Mouse (Mus musculus) natural killer cell, adult 2 months (primary cell): ENCODE results near the gene Klrb1c.
"Not testable (repeated sequence)": the region's sequence is repeated elsewhere in the genome, so short reads cannot be mapped to it uniquely, and the experiment has no call there.

Source experiments
- DNase-seq, 2 experiments: peaks; one replicate each; pipeline ENCODE4 v3.0.0; 2022; ENCODE audit warnings: low spot score in 2 of 2

Gene Klrb1c

GRCm38 (mm10) chr6:128755402-128755763 is 33.6 kb downstream of the Klrb1c start:
- not testable (repeated sequence) for DNase-seq

DNA sequence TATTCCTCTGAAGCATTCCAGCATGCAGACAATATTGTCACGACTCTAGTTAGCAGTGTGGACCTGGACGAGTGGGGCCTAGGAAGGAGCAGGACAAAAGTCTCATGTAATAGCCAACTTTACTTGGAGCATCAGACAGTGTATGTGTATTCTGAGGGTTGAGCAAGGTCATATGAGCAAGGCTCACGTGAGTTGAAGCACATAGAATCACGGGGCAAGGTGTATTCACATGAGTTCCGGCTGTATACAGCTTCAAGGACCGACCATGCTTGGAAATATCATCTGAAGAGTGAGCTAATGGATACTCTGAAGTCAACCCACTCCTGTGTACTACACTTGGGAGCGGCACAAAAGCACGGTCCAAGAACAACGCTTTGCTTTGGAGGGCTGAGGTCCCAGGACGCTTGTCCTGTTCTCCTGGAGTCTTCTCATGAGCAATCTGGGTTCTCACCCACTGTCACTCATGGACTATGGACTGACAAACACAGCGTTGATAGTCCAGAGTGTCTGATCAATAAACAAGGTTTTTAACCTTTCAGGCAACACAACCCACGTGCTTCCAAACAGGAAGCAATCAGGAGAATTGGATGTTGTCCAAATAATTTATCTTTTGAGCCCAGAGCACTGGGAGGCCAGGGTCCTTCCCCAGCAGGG is 34.1 kb downstream of the Klrb1c start:
- DNase-seq, result not testable (repeated sequence)

GRCm38 (mm10) chr6:128754265-128754664 is 34.8 kb downstream of the Klrb1c start:
- DNase-seq, result not testable (repeated sequence)

DNA sequence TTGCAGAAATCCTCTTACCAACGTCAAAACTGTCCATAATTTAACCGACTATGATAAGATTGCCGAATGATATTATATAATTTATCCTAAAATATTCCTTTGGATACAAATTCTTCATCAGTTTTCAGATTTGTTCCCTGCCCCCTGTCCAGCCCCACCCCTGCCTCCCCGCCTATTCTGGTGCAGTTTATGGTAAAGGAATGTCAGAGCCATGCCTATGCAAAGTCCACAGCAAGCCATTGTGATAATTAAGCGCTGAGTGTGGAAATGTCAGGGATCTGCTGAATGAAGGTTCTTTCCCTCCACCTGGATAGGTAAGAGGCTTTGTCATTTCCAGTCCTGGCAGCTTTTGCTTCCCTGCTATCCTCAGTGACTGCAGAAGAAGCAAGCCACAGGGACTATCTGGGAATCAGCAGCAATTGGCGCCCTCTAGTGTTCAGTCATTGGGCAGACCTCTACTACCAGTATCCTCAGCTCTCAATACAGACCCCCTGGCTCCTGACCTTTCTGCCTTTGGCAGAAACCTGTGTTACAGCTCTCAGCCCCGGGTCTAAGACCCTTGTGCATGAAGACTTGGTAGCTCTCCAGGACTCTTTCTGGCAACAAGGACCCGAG is 35.3 kb downstream of the Klrb1c start:
- DNase-seq, result peak; percentile 73 to 80

DNA sequence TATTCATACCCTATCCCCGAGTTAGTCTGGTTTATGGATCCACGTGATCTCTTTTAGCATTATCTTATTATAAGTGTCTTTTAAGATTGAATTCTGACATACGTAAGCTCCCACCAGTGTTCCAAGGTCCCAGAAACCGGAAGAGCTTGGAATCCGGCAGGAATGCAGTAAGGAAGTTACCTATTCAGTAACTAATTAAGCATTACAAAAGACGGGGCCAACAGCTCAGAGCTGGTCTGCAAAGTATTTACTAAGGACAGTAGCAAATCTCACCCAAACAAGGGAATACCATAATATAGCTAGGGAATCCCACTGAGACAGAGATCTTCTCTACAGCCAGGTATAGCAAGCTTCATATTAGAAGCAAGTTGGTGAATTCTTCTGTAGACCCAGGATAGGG is 42.0 kb downstream of the Klrb1c start:
- not testable (repeated sequence) for DNase-seq

GRCm38 (mm10) chr6:128737445-128737844 is 51.6 kb downstream of the Klrb1c start:
- peak; percentile 45 to 57 for DNase-seq

DNA sequence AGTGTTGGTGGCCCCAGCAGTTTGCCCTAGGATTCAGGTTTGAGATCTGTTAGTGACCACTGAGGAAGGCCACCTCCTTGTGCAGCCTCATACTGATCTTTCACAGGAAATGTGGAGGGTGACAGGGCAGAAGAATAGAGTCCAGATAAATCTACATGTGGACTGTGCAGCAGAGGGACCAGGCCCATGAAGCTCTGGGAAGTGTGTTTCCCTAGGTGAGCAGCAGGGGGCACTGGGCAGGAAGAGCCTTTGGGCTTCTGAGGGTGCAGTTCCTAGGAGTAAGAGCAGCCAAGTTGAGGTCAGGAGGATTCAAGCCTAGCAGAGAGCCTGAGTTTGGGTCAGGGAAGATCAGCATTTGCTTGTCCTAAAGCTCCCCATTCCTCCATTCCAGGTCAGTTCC is 52.9 kb downstream of the Klrb1c start:
- peak in 1 of 2 experiments; percentile 39 for DNase-seq

DNA sequence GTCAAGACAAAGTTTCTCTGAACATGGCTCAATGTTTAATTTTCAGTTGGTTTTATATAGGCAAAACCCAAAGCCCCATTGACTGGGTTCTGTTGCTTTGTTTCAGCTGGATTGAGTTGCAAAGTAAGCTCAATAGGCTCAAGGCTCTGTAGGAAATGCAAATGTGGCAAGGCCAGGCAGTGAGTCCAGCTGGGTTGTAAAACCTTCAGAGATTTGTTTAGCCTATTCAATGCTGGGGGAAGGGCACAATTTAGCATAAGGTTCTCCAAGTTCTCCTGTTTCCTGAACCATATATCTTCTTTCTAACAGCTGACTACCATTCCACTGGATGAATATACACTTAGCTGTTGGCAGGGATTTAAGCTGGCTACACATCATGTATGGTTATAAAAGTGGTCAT is 54.1 kb downstream of the Klrb1c start:
- no peak for DNase-seq

- DNase-seq, result peak; percentile 30 to 52
Observed at GRCm38 (mm10) chr6:128733908-128734679, 54.9 kb downstream of the Klrb1c start.

GRCm38 (mm10) chr6:128732032-128732431 is 57.0 kb downstream of the Klrb1c start:
- DNase-seq, result peak; percentile 39 to 59
